Mouse (Mus musculus) megakaryocyte progenitor cell, adult 5-6 weeks (primary cell): Measurements from ENCODE around the gene Dyrk1a. TPM values are rescaled to one million over a fixed set of nuclear protein-coding genes. Genes with fewer than 3 reads are reported as not detected.
A peak's percentile ranks its signal among the peaks of the same experiment; 100 is the strongest.

Source experiments
- ATAC-seq: replicated peaks from 2 replicates; pipeline ENCODE4 v1.8.0; 2016; ENCODE audit warnings: mild to moderate bottlenecking, moderate TSS enrichment, inconsistent platforms; ENCODE audit not compliant: poor library complexity
- total RNA-seq, 2 experiments: library from RNA; stranded (forward) in 1 of 2; stranded (reverse) in 1 of 2; fragments of 157-497, 149-512 nt in 1 of 2; fragments of 200-1000 nt in 1 of 2; gene quantifications; 2 replicates each; pipeline versions ENCODE4 v1.2.3 to v1.2.4; 2015 to 2017

The Dyrk1a gene
- total RNA-seq, 2 experiments from 2014 or later, result 49.4 to 65.6 TPM

DNA sequence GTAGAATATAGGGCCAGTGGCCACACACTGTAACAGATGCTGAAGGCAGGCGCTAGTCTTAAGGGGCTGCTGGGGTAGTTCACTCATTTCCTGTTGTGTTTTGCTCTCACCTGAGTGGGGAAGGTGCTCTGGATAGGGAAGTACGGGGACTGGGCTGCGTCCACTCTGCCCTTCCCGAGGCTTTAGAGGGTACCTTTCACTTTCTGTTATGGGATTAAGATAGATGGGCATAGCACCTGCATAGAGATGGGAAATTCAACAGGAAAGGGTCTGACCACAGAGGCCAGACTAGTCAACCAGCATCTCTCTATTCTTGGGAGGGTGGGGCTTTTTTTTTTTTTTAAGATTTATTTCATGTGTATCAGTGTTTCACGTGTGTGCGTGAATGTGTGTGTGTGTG lies 19.2 kb downstream of the Dyrk1a start:
- peak; percentile 32 for ATAC-seq

DNA sequence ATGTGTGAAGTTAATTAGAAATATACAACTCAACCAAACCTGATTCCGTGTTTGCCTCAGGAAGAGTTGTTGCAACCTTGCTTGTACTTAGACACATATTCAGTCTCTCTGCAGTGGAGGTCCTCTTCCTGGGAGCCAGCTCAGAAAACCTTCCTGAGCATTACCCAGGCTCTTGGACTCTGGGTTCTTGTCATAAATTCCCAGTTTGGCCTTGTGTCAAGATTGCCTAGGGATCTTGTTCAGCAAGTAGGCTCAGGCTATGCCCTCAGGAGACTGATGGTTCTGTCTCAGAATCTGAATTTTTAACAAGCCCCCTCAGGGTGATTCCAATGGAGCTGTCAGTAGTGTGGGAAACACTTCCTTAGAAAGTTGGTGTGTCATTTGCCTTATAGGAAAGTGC lies 19.8 kb downstream of the Dyrk1a start:
- no peak for ATAC-seq

DNA sequence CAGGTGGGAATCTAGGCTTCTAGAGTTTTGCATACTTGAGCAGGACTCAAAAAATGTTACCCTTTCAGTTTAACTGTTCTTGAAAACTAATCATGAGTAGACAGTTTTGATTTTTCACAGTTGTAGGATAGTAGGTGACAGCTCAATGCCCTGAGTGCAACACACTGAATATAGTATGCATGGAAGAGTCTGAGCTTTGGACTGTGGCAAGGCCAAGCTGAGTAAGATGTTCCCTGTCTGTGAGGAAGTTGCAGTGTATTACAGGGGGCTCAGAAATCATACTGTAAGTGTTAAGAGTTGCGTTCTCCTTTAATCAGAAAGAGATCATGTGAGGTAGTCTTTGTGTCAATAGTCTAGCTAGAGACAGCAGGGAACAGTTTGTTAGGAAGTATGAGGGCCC lies 20.4 kb downstream of the Dyrk1a start:
- 0 out of 2 replicates have a peak, but pooled peaks have one; percentile 24 for ATAC-seq

DNA sequence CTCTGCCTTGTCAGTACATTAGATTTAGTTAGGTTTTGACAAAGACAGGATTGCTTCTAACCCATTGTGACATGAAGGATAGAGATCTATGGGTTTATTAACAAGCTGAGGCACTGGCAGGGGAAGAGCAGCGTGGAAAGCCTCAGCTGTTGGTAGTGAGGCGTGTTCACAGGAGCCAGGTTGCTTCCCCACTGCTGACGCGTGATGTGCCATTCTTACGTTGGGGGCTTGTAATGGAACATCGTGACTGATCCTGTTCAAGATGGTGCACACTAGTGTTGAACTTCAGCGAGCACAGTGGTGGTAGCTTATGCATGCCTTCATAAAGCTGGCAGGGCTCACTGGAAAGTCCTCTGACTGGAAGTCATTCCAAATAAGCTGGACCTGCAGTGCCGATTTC lies 21.2 kb downstream of the Dyrk1a start:
- ATAC-seq, result no peak

DNA sequence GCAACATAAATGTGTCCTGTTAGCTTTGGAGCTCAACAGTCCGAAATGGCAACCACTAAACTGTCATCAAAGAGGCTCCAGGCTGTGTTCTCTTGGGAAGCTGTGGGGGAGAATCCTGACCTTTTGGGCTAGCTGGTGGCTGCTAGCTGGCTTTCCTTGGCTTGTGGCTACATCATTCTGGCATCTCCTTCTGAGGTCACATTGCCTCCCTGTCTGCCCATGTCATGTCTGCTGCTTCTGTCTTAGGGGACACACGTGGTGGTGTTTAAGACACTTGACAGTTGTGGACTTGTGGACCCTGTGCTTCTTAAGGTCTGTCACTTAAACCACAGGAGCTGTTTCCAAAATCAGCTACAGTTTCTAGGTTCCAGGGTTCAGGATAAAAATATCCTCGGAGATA lies 21.7 kb downstream of the Dyrk1a start:
- no peak for ATAC-seq

DNA sequence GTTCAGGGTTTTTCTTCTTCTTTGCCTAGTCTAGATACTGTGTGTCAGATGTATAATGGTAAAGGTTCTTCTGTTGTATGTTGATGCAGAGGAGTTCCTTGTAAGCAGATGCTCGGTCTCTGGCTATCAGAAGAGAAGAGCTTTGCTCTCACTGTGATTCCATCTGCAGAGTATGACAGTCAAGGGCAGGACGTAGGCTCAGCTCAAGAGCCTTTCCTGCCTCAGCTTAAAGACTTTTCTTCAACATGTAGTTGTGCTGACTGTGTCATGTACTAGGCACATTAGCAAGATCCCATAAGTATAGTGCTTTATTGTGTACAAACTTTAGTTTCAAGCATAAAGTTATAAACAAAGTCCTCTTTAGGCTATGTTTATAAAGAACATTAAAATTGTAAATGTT lies 26.8 kb downstream of the Dyrk1a start:
- ATAC-seq, result no peak

DNA sequence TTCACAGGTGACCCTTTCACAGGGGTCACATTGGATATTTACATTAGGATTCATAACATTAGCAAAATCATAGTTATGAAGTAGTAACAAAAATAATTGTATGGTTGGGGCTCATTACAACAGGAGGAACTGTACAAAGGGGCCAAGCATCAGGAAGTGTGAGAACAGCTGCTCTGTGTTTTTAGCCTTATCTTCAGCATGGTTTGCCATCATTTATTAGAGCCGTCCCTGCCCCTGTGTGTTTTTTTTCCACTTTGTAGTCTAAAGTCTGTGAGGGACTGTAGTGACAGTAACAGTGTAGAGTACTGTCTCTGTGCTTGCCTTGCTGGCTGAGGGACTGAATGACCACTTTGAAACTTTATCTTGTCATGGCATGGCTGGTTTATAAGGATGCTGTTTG lies 27.8 kb downstream of the Dyrk1a start:
- ATAC-seq, result 0 out of 2 replicates have a peak, but pooled peaks have one; percentile 26

DNA sequence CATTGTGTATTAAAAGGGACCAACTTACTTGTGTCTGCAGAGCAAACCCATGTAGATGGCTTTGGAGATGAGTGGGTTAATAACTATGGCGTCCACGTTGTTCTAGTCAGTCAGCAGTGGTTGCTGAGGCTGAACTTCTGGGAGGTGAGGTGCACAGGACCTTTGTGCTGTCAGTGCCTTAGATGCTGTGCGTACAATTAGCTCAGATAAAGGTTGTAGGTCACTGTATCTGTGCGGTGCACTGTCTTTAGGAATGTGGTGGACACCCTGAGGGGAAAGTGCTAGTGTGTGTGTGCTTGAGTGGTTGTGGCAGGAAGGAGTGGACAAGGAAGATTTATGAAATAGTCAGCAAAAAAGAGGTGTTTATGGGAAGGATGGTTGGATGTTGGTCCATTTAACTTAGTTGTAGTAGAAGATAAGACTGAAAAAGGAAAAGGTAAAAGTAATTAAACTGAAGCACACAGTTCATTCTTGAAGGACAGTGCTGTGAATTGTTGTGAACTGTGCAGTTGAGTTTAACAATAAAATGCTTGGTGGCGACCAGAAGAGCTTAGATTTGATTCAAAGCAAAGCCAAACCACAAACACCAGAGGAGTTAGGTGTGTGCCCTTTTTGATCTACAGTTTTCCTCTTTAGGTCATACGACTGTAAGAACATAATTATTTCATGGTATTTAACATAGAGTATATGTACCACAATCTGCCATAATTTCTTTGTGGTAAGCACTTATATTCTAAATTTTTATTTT lies 30.3 kb downstream of the Dyrk1a start:
- ATAC-seq, result 0 out of 2 replicates have a peak, but pooled peaks have one; percentile 4

DNA sequence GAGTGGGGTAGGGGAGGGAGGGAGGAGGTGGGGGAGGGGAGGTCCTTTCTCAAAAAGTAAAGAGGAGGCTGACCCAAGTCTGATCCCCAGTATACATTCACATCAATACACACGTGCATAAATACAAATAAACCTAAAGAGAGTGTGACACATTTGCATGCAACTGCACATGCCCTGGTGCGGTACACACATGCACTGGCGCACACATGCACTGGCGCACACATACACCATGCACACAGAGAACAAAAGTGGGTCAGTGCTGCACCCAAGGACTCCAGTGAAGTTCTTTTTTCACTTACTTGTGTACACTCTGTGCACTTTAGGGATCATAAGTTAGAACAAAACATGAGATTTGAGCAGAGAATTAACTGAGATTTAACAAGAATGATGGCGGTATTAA lies 31.3 kb downstream of the Dyrk1a start:
- no peak for ATAC-seq

DNA sequence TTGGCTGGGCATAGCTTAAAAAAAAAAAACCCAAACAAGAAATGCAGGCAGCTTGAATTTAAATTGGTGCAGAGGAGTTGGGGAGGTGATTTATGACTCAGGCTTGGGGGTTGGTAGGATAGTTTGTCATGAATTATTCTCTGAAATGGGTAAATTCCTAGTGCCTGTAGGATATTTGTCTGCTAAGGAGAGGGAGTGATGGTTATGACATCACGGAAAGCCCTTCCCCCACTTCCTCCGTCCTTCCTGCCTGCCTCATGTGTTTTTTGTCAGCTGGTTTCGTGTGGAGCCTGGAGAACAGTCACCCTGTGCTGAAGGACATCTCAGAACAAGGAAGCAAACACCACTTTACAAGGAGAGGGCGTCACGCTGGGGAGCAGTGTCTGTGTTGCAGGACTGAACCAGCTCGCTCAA lies 31.7 kb downstream of the Dyrk1a start:
- ATAC-seq, result peak; percentile 77

DNA sequence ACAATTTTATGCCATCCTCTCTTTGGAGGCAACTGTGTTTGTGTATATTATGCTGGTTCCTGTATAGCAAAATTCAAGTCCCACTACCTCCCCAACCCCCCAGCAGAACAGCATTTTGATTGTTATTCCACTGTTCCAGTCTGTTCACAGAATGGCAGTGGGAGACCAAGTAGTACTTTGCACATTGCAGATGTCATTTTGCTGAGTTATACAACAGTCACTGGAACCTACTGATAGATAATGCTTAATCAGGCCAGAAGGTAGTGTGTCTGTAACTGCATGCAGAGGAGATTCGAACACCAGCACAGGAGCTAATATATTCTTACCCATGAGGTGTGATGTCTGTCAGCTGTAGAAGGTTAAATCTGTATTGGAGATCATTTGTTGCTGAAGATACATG lies 32.4 kb downstream of the Dyrk1a start:
- ATAC-seq, result peak; percentile 4; the same call in 1 of the 2 replicates

DNA sequence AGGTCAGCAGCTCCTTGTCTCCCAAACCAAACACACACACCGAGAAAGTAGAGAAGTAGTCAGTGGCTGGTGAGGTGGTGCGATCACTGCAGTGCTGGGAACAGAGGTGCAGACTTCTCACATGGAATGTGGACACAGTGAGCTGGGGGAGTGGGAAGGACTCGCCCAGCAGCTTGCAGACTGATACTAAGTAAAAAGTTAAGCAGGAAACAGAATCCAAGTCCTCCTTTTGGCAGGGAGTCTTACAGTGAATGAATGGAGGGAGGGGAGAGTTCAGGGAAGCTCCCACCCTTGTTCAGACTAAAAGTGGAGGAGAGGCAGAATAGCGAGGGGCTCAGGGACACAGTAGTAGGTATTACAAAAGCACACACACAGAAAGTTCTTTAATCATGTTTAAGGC lies 32.9 kb downstream of the Dyrk1a start:
- no peak for ATAC-seq

DNA sequence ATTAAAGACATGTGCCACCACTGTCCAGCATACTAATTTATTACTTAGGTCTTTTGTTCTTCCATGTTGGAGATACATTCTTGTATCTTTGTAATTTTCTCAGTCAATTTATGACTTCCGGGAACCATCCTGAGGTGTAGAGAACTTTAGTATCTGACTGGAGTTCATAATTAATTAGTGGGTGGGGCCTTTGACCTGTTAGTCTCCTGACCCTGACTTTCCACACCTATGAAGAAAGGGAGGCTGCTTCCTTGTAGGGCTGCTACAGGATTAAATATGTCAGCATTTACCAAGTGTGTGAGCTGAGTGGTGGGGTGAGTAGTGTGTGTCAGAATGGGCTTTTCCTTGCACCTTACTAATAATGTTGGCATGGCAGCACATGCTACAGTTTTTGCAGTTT lies 36.4 kb downstream of the Dyrk1a start:
- ATAC-seq, result no peak

DNA sequence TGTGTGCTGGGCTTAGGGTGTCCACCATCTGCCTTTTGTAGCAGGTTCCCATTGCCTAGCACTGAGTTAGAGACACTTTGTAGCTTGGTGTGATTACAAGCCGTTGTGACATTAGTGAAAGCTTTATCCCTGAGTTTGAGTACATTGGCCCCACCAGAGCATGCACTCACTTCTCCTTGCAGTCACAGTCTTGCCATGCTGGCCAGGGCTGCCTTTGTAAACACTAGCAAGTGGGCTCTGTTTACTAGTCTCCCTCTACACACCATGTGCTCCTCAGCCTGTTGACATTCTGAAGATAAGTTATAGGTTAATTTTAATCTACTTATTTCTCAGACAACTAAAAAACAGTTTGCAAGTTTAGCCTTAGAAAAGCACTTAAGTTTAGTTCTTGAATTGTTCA lies 37.7 kb downstream of the Dyrk1a start:
- ATAC-seq, result no peak

DNA sequence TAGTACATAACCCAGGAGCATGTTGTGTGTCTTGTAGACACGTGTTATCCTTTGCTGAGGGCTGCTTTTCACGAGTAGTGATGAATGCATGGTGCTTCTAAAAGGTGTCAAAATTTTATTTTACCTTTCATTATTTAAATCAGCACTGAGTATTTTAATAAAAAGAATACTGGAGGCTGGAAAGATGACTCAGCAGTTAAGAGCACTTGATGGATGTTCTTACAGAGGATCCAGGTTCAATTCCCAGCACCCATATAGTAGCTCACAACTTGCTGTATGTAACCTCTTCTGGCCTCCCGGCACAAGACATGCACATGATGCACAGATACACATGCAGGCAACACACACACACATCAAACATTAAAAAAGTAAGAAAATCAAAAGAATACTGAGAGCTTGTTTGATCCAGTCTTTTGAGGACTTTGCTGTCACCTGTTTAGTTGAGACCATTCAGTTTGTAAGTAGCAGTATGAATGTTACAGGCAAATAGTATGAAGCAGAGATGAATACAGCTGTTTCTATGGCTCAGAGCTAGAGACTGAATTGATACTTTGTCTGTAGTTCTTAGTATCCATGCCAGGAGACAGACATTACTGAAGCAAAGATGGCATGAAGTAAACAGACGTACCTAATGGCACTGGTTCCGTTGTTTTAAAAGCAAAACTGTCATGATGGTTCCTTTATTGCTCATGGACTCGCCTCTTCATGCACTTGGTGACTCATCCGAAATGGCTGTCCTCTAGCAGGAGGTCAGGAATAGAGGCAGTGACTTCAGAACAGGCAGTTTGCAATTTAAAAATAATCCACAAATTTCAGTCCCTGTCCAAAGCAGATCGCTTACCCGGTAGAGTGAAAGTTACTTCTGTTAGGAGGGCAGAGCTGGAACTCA lies 39.1 kb downstream of the Dyrk1a start:
- ATAC-seq, result no peak

DNA sequence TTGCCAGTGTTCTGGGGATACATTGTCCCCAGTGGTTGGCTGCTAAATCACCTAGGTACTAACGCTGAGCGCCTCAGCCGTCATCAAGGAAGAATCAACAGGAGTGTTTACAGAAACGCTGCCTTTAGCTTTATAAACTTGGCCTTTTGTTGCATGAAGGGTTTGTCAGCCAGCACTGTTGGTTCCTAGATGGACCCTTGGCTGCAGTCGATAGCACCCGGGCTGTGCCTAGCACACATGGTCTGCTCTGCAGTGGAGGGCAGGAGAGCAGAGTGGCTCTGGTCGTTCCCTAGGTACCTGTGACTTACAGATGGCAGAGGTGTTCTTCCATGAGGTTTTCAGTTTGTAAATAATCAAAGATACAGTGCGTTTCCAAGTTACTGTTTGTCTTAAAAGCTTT lies 42.8 kb downstream of the Dyrk1a start:
- no peak for ATAC-seq

DNA sequence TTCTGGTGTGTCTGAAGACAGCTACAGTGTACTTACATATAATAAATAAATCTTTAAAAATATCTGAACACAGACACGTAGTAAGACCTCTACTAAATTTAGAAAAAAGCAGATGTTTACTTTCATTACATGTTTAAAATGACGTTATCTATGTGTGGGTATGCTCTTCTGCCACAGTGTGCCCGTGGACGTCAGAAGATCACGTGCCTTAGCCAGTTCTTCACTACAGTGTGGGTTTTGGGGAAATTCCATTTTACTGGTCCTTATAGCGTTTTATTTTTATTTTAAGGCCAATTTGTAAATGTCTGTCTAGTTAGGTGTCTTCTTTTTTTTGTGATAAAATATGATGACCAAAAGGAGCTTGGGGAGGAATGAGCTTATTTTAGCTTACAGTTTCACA lies 47.4 kb downstream of the Dyrk1a start:
- ATAC-seq, result no peak

DNA sequence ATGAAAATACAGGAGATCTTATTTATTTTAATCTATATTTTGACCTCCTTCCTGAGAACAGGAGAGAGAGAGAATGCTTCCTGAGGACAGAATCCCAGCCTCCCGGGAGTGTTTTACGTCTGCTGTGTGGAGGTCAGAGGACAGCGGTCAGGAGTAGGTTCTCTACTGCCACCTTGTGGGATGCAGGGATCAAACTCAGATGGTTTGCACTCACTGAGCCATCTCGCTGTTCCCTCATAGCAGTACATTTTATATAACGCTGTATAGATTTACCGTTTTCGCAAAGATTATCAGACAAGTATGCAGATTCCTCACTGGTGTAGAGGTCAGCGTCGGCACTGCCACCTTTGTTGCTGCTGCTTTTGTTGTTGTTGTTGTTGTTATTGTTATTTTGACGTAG lies 48.7 kb downstream of the Dyrk1a start:
- peak; percentile 97 for ATAC-seq

DNA sequence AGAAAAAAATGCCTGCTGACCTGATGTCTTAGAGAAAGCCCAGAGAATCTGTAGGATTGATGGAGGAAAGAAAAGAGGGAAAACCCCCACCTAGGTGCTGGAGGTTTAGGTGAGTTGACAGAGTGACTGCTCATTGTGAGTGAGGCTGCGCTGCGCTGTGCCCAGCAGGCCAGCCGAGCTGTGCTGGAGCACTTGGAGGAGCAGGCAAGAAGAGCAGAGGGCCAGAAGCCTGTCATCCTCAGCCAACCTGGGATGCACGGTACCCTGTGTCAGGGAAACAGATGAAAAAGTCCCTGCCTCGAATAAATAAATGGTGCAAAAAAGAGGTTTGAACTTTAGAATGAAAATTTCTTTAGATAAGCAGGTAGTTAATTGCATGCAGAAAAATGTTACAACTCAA lies 49.5 kb downstream of the Dyrk1a start:
- no peak for ATAC-seq

DNA sequence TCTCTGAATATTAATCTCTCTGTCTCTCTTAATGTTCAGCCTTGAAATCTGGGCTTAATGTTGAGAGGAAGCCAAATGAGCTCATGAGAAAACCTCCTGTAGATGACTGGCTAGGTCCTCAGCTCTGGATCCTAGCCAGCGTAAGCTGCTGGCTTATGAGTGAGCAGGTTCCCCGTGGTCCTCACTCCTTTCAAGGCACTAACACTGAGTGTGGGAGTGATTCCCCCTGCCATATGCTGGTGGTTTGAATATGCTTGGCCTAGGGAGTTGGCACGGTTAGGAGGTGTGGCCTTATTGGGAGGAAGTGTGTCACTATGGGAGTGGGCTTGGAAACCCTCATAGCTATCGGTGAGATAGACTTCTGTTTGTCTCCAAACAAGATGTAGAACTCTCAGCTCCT lies 55.1 kb downstream of the Dyrk1a start:
- no peak; the same call in 1 of the 2 replicates for ATAC-seq

DNA sequence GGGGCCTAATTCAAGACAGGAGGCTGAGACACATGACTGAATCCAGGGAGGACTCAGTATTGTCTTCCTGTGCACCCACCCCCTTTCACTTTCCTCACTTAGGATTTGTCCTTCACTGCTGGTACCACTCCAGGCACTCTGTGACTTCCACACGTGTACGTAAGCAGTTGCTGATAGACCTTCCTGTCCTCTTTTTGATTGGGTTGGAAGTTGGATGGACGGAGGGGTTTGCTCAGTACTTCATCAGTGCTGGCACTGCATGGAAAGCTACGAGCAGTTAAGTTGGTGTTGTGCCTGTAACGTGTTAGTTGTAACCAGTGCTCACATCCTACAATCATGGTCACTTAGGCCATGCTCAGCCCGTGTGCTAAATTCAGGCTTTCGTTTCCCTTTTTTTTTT lies 55.8 kb downstream of the Dyrk1a start:
- ATAC-seq, result no peak

DNA sequence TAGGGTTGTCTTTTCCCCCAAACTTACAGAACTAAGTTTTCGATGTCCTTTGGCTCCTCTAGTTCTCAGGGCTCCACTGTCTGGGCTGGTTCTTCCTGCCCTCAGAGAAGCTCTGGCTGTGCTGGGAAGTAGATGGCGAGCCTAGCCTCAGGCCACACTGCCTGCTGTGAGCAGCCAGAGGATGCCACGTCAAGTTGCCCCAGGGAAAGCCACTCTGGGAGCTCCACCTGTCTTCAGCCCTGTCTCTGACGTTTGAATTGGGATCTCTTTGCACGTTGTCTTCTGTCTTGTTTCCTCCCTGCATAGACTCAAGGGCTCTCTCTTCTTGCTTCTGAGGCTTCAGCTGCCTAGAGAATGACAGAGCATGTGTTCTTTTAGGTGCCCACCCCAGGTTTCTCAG lies 57.9 kb downstream of the Dyrk1a start:
- ATAC-seq, result no peak
